Mouse (Mus musculus): ENCODE data around the gene Lmo4. TPM values are rescaled to one million over a fixed set of nuclear protein-coding genes. Genes with fewer than 3 reads are reported as not detected.

Lmo4 gene
- polyA plus RNA-seq, 1 experiment = 75.0 TPM

DNA sequence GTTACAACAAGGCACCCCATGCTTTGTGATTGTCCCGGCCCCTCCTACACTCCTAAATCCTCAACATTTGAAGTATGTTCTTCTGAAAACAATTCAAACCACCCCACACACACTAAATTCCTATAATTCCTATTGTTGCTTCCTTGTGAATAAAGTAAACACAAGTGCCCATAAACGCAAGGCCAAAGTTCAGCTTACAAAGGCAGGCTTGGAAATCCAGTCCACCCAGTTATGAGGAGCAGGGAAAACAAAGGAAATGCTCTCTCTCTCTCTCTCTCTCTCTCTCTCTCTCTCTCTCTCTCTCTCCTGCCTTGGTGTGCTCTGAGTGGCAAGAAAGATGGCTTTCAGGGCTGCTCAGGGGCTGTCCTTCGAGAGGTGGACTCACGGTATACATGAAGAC is 61.0 kb downstream of the Lmo4 start:
- Histone ChIP-seq H3K27ac (replicated peaks; ENCODE audit: low read depth, low read length) (no peak overlapping the region), H3K4me3 (ENCODE audit: insufficient read depth, low read depth, low read length) (no peak overlapping the region), H3K4me1 (ENCODE audit: control insufficient read depth, insufficient read depth, insufficient read length, low read length) (no peaks in the 10 kb centered on the region)

DNA sequence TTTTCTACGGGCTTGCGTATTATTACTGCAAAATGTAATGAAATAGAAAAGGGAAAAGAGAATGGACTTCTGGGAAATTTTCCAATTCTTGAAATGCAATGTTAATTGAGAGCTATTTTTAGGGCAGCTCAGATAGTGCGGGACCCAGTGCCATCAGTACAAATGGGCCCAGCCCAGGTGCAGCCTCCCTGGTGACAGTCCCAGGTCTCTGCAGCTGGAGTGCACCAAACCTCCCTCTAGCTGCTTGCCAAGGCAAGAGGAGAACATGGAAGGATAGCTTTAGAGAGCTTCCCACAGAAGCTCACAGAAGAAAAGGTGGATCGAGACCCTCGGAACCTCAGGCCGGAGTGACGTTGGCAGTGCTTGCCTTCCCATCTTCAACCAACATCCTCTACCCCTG is 62.1 kb downstream of the Lmo4 start:
- Histone ChIP-seq H3K4me1 (ENCODE audit: control insufficient read depth, insufficient read depth, insufficient read length, low read length) (no peaks in the 10 kb centered on the region), H3K4me3 (ENCODE audit: insufficient read depth, low read depth, low read length) (no peak overlapping the region), H3K27ac (replicated peaks; ENCODE audit: low read depth, low read length) (no peak overlapping the region)

DNA sequence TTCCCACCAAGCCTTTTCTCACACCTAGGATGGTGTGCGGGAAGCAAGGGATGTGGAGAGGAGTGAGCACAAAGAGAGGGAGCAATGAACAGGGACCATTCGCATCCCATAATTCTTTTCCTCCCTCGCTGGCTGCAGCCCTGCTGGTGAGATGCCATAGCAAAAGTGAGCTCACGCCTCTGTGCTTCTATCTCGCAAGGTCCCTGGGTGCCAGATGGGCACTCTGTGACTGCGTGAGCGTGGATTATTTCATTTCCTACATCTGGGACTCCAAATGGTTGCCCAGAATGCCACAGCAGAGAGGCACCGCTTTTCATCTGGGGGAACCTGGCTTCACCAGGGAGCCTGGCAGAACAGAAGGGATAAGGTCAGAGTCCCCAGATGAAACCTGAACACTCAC is 63.2 kb downstream of the Lmo4 start:
- H3K4me1 ChIP-seq (ENCODE audit: control insufficient read depth, insufficient read depth, insufficient read length, low read length) = no peaks in the 10 kb centered on the region
- no peak overlapping the region for H3K27ac ChIP-seq (replicated peaks; ENCODE audit: low read depth, low read length)
- H3K4me3 ChIP-seq (ENCODE audit: insufficient read depth, low read depth, low read length) = no peak overlapping the region

DNA sequence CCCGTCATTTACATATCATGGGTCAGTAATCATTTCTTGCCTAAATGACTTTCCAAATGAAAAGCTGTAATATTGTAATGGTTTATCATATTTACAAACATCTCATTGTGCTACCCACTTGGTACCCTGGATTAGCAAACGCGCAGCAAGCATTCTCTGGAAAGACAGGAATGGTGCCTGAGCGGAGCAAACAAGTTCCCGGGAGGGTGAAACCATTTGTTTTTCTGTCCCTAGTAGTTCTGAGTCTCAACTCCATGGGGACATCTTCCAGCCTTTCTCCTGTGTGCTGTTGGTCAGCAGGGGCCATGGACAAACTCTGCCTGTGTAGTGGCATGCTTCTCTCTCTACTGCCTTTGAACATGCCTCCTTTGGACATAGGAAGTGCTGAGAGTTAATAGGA is 64.2 kb downstream of the Lmo4 start:
- no peak overlapping the region for H3K27ac ChIP-seq (replicated peaks; ENCODE audit: low read depth, low read length)
- no peak overlapping the region for H3K4me3 ChIP-seq (ENCODE audit: insufficient read depth, low read depth, low read length)
- no peaks in the 10 kb centered on the region for H3K4me1 ChIP-seq (ENCODE audit: control insufficient read depth, insufficient read depth, insufficient read length, low read length)

DNA sequence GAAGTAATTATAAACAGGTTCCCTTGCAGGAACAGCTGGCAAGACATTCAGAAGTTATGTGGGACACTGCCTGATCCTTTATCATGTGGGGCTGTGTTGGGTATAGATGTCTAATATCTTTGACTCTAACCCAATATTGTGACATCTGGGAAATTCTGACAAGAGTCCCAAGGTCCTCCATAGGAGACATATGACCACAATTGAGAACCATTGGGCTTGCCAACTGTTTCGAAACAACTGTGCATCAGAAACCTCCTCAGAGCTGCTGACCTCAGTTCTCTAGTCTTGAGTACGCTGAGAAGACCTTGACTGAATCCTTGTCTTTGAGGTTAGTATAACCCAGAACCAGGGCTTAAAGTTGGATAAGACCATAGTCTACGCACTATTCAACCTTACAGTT is 66.4 kb downstream of the Lmo4 start:
- no peak overlapping the region for H3K4me3 ChIP-seq (ENCODE audit: insufficient read depth, low read depth, low read length)
- H3K27ac ChIP-seq (replicated peaks; ENCODE audit: low read depth, low read length) = no peak overlapping the region
- H3K4me1 ChIP-seq (ENCODE audit: control insufficient read depth, insufficient read depth, insufficient read length, low read length) = no peaks in the 10 kb centered on the region

Measured in brown adipose tissue, adult 24 weeks (tissue).